Mouse (Mus musculus): ENCODE data around the gene Sec11a. TPM values are rescaled to one million over a fixed set of nuclear protein-coding genes. Genes with fewer than 3 reads are reported as not detected.

Sec11a gene
- polyA plus RNA-seq, 1 experiment, result 45.3 TPM

DNA sequence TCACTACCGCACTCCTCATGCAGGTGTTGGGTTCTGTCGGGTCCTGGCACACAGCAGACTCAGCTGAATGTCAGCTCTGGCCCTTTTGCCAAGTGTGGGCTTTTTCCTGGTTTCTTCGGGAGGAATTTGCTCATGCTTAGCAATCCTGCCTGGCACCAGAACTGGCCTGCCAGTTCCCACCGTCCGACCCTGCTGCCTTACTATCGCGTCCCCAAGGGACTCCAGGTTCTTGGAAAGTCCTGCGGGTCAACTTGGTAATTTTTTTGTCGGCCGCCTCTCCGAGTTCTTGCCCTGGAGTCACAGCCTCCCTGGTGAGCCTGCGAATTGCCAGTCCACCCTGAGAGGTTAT, 45.0 kb upstream of the Sec11a start:
- Histone ChIP-seq H3K36me3 (ENCODE audit: control insufficient read depth, insufficient read depth, low read length) (no peaks in the 10 kb centered on the region), H3K4me1 (ENCODE audit: control insufficient read depth, insufficient read depth, insufficient read length) (peaks cover 9% of the 10 kb centered on the region), H3K27ac (ENCODE audit: insufficient read depth, low read length) (peak overlapping the region; percentile 97; the same call in 1 of the 2 replicates), H3K4me3 (ENCODE audit: extremely low read depth, insufficient read depth, insufficient read length) (peak overlapping the region; percentile 73), H3K27me3 (ENCODE audit: control insufficient read depth, insufficient read depth, low read length) (no peaks in the 10 kb centered on the region)
- TF ChIP-seq POLR2A (IDR thresholded peaks at IDR 0.05; ENCODE audit: low read depth, low read length) (no peak), CTCF (IDR thresholded peaks at IDR 0.05; ENCODE audit: extremely low read depth, insufficient read depth, insufficient read length, insufficient replicate concordance) (no peak)
- no peak for DNase-seq (ENCODE audit: low read depth in 1 of 2, low spot score in 2 of 2)
- WGBS, result 5% methylated on average over 12 of the region's 12 CpGs

DNA sequence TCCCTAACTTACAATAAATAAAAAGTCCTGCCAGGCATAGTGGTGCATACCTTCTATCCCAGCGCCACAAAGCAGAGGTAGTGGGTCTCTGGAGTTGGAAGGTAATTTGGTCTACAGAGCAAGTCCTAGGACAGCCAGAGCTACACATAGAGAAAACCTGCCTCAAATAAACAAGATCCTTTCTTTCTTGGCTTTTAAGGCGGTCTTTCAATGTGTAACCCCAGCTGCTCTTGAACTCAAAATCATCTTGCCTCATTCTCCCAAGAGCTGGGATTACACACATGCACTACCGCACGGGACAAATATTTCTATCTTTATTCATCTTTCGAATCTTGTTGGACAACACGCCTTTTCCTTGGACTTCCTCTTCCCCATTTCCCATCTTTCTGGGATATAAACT, 44.5 kb upstream of the Sec11a start:
- no peaks in the 10 kb centered on the region for H3K36me3 ChIP-seq (ENCODE audit: control insufficient read depth, insufficient read depth, low read length)
- H3K27me3 ChIP-seq (ENCODE audit: control insufficient read depth, insufficient read depth, low read length), result no peaks in the 10 kb centered on the region
- no peak overlapping the region for H3K27ac ChIP-seq (ENCODE audit: insufficient read depth, low read length)
- H3K4me1 ChIP-seq (ENCODE audit: control insufficient read depth, insufficient read depth, insufficient read length), result peaks cover 12% of the 10 kb centered on the region
- no peak for TF ChIP-seq POLR2A (IDR thresholded peaks at IDR 0.05; ENCODE audit: low read depth, low read length)
- no peak for TF ChIP-seq CTCF (IDR thresholded peaks at IDR 0.05; ENCODE audit: extremely low read depth, insufficient read depth, insufficient read length, insufficient replicate concordance)
- 66% methylated on average over 6 of the region's 6 CpGs for WGBS
- DNase-seq (ENCODE audit: low read depth in 1 of 2, low spot score in 2 of 2), result no peak
- no peak overlapping the region for H3K4me3 ChIP-seq (ENCODE audit: extremely low read depth, insufficient read depth, insufficient read length)

GRCm38 (mm10) chr7:80991589-80991988, 44.0 kb upstream of the Sec11a start:
- no peak for DNase-seq (ENCODE audit: low read depth in 1 of 2, low spot score in 2 of 2)
- H3K4me1 ChIP-seq (ENCODE audit: control insufficient read depth, insufficient read depth, insufficient read length), result peaks cover 14% of the 10 kb centered on the region

GRCm38 (mm10) chr7:80990276-80990675, 42.7 kb upstream of the Sec11a start:
- 84% methylated on average over 6 of the region's 6 CpGs for WGBS
- H3K4me3 ChIP-seq (ENCODE audit: extremely low read depth, insufficient read depth, insufficient read length), result no peak overlapping the region
- peaks cover 16% of the 10 kb centered on the region for H3K4me1 ChIP-seq (ENCODE audit: control insufficient read depth, insufficient read depth, insufficient read length)

More at GRCm38 (mm10) chr7:80991589-80991988, 44.0 kb upstream of the Sec11a start:
- TF ChIP-seq CTCF (IDR thresholded peaks at IDR 0.05; ENCODE audit: extremely low read depth, insufficient read depth, insufficient read length, insufficient replicate concordance) (no peak), POLR2A (IDR thresholded peaks at IDR 0.05; ENCODE audit: low read depth, low read length) (no peak)
- no peaks in the 10 kb centered on the region for H3K27me3 ChIP-seq (ENCODE audit: control insufficient read depth, insufficient read depth, low read length)
- 96% methylated on average over 5 of the region's 5 CpGs for WGBS
- no peak overlapping the region for H3K4me3 ChIP-seq (ENCODE audit: extremely low read depth, insufficient read depth, insufficient read length)
- H3K27ac ChIP-seq (ENCODE audit: insufficient read depth, low read length), result no peak overlapping the region
- no peaks in the 10 kb centered on the region for H3K36me3 ChIP-seq (ENCODE audit: control insufficient read depth, insufficient read depth, low read length)

GRCm38 (mm10) chr7:80987805-80988625, 40.4 kb upstream of the Sec11a start:
- H3K36me3 ChIP-seq (ENCODE audit: control insufficient read depth, insufficient read depth, low read length), result no peaks in the 10 kb centered on the region
- no peak for DNase-seq (ENCODE audit: low read depth in 1 of 2, low spot score in 2 of 2)
- peaks cover 14% of the 10 kb centered on the region for H3K4me1 ChIP-seq (ENCODE audit: control insufficient read depth, insufficient read depth, insufficient read length)
- H3K27me3 ChIP-seq (ENCODE audit: control insufficient read depth, insufficient read depth, low read length), result no peaks in the 10 kb centered on the region
- H3K27ac ChIP-seq (ENCODE audit: insufficient read depth, low read length), result no peak overlapping the region
- TF ChIP-seq POLR2A (IDR thresholded peaks at IDR 0.05; ENCODE audit: low read depth, low read length), result no peak
- no peak for TF ChIP-seq CTCF (IDR thresholded peaks at IDR 0.05; ENCODE audit: extremely low read depth, insufficient read depth, insufficient read length, insufficient replicate concordance)
- H3K4me3 ChIP-seq (ENCODE audit: extremely low read depth, insufficient read depth, insufficient read length), result no peak overlapping the region
- 76% methylated on average over 4 of the region's 4 CpGs for WGBS

More at GRCm38 (mm10) chr7:80990276-80990675, 42.7 kb upstream of the Sec11a start:
- TF ChIP-seq POLR2A (IDR thresholded peaks at IDR 0.05; ENCODE audit: low read depth, low read length), result no peak
- TF ChIP-seq CTCF (IDR thresholded peaks at IDR 0.05; ENCODE audit: extremely low read depth, insufficient read depth, insufficient read length, insufficient replicate concordance), result no peak
- H3K27ac ChIP-seq (ENCODE audit: insufficient read depth, low read length), result no peak overlapping the region
- DNase-seq (ENCODE audit: low read depth in 1 of 2, low spot score in 2 of 2), result no peak
- no peaks in the 10 kb centered on the region for H3K27me3 ChIP-seq (ENCODE audit: control insufficient read depth, insufficient read depth, low read length)
- no peaks in the 10 kb centered on the region for H3K36me3 ChIP-seq (ENCODE audit: control insufficient read depth, insufficient read depth, low read length)

- H3K4me1 ChIP-seq (ENCODE audit: control insufficient read depth, insufficient read depth, insufficient read length), result peaks cover 14% of the 10 kb centered on the region; the same call in 1 of the 2 replicates
- H3K27ac ChIP-seq (ENCODE audit: insufficient read depth, low read length), result no peak overlapping the region
- 27% methylated on average over 6 of the region's 6 CpGs for WGBS
- DNase-seq (ENCODE audit: low read depth in 1 of 2, low spot score in 2 of 2), result peak in 1 of 2 experiments; percentile 30
- H3K36me3 ChIP-seq (ENCODE audit: control insufficient read depth, insufficient read depth, low read length), result no peaks in the 10 kb centered on the region
- TF ChIP-seq CTCF (IDR thresholded peaks at IDR 0.05; ENCODE audit: extremely low read depth, insufficient read depth, insufficient read length, insufficient replicate concordance) (no peak), POLR2A (IDR thresholded peaks at IDR 0.05; ENCODE audit: low read depth, low read length) (no peak)
- H3K4me3 ChIP-seq (ENCODE audit: extremely low read depth, insufficient read depth, insufficient read length), result no peak overlapping the region
- H3K27me3 ChIP-seq (ENCODE audit: control insufficient read depth, insufficient read depth, low read length), result no peaks in the 10 kb centered on the region
These were observed 39.0 kb upstream of the Sec11a start for GRCm38 (mm10) chr7:80986458-80987187.

Measured in spleen, adult 2 months (tissue).